Mouse (Mus musculus) spleen, adult 2 months (tissue): ENCODE data around the gene Myl12a.

ENCODE experiments used
- CTCF ChIP-seq: fragments of 200-500 bp; IDR thresholded peaks from 2 replicates; pipeline ENCODE4 v1.5.1; 2011; ENCODE audit warnings: mild to moderate bottlenecking, inconsistent platforms; ENCODE audit not compliant: insufficient read depth, insufficient read length, insufficient replicate concordance; ENCODE audit errors: extremely low read depth
- POLR2A ChIP-seq: fragments of 200-500 bp; IDR thresholded peaks from 2 replicates; pipeline ENCODE4 v1.6.1; 2011; ENCODE audit warnings: low read depth, low read length, inconsistent platforms

- TF ChIP-seq CTCF, result no peak
- TF ChIP-seq POLR2A, result no peak
These were observed 35.5 kb downstream of the Myl12a start for GRCm38 (mm10) chr17:70967191-70967590.
